Mouse (Mus musculus) regulatory T cell (primary cell): ENCODE measurements at regions not wholly inside any gene's neighbourhood (a gene's known extent, or its start where the extent isn't known, plus 50 kb on each side); places are given as distances from the start of the nearest gene placed in this dataset.

Source experiments
- in situ Hi-C: fragments of 300-600 bp; cut with MboI, MseI; formaldehyde crosslinking; loops from one replicate; pipeline ENCODE4 v1.15.1; 2025; ENCODE audit warnings: high pct_unique_total_duplicates

DNA sequence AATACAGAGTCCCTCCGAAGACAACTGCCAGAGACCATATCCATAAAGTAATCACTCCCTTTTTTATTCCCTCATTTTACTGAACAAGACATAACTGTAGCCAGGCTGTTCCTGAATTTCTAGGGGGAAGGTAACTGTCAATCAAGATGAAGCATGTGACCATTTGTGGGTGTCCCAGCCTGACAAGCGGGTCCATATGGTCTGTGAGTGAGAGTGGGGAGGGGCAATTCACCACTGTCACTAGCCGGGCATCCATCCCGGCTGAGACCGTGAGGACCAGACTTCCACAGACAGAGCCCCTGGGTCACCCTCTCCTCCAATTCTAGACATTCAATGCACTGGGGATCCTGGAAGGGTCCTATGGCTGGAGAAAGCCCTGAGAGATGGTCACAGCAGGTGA lies 54.6 kb downstream of the Gm11733 start:
- in situ Hi-C loops: no loop called here

DNA sequence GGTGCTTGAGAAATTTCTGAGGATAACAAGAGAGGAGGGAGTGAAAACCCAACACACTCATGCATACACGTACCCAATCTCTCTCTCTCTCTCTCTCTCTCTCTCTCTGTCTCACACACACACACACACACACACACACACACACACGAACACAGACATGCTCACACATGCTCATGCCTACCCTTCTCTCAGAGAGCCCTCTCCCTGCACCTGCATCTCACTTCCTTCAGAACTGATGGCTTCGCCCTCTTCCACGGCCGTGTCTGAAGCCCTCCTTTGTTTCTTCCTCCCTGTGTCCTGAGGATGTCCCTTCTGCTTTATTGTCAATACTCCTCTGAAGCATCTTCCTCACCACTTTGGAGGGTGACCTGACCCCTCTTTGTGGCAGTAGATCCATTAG lies 56.4 kb downstream of the Gm11733 start:
- in situ Hi-C loops: no loop called here

DNA sequence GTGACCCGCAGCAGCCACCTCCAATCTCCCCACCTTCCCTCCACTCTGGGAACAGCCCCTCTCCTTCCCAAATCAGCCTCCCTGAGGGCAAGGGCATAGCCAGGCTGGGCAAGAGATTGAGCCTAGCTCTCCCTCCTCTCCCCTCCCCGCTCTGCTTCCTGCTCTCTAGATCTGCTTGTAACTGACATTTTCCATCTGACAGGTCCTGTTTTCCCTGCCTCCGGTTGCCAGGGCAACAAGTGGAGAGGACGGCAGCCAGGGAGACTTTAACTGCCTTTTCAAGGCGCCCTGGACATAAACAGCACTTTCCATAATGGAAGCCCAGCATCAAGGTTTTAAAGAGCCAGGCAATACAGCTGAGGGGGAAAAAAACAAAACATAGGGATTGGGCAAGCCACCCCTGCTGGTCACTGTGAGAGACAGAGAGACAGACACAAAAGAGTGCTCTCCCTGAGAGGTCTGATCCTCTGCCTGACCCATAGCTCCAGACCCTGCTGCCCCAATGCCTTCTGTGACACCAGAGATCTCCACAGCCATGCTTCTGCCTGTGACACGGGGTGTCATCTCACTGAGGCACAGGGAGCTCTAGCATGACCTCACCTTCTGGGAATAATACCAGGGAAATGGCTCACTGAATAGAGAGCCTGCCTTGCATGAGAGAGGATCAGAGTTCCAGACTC lies 57.2 kb downstream of the Gm11733 start:
- in situ Hi-C loops: no loop called here

DNA sequence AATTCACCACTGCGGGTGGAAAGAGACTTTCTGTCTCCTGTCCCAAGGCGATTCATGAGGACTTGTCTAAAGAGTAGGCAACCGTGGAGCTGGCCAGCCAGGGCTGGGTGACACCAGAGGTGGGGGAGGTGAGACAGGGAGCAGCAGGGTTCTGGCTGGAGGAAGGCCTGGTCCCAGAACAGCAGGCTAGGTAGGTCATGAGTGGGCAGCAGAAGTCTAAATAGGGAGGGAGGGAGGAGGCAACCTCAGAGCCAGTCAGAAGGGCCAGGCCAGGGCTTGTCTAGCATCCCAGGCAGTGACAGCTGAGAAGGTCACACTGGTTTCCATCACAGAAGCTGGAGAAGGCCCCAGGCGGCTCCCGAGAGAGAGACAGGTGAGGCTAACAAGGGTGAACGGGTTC lies 59.0 kb downstream of the Gm11733 start:
- in situ Hi-C loops: no loop called here

DNA sequence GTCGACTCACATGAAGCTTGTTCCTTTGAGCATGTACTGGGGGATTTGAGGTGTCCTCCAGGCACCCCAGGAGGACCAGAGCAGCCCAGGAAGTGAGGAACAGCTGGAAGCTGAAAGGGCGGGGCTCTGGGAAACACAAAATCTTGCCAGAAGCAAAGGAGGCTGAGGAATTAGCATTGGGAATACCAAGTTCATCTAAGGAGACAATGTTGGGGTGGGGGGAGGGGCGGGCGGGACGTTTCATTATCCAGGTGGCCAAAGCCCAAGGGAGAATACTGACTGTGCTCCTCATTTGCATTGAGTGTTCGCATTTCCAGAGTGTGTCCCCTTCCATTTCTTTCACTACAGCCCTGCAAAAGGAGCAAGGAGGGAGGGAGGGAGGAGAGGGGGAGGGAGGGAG lies 60.3 kb downstream of the Gm11733 start:
- in situ Hi-C loops: no loop called here

DNA sequence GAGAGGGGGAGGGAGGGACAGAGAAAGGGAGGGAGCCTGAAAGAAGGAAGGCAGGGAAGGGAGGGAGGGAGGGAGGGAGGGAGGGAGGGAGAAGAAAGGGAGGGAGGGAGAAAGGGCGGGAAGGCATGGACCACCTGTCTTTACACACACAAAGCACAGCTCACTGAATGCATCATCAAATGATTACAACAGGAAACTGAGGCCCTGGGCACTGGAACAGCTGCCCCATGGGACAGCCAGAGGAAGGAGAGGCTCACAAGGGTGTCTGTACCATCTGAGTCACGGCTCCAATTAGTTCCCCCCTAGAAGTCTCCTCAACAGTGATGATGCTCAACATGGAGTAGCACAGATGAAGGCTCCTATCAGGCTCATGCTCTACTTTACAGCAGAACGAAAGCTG lies 60.8 kb downstream of the Gm11733 start:
- in situ Hi-C loops: no loop called here

DNA sequence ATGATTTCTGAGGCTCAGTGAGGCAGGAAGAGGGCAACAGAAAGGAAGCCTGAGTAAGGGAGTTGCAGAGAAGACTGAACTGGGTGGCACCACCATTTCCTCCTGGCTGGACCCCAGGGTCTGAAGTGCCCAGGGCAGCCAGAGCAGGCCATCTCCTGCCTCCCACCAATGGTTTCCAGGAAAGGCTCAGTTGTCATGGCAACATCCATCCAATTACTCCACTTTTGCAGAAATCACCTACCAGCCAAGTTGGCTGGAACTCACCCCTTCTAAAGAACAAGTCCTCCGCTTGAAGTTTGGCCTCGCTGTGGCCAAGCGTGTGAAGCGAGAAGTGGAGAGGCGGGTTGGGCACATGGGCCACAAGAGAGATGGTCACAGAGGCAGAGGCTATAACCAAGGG lies 67.8 kb downstream of the Gm11733 start:
- in situ Hi-C loops: loop anchor here (10.0 kb wide), 1 partner anchor 107 kb away; no protein-coding TSS in a partner anchor

DNA sequence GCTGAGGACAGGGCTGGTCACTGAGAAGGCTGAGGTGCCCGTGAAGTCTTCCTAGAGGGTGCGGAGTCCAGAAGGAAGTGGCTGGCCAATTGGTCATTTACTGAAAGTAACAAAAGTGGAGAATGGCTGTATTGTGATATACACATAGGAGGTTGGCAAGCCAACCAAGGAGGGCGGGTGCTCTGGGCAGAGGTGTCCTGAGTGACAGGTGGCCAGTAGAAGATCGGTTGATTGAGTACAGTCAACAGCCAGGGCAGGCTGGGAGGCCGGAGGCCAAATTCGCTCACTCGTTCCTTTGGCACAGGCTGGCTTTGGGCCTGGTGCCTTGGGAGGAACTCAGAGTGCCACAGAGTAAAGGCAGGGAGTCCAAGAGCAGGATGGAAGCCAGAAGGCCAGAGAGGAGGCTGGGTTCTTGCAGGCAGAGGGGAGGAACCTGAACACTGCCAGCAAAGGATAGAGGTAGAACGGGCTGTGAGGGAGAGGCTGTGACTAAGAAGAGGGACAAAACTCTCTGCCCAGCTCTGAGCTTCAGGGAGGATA lies 68.3 kb downstream of the Gm11733 start:
- in situ Hi-C loops: loop anchor here (10.0 kb wide), 1 partner anchor 108 kb away; no protein-coding TSS in a partner anchor

DNA sequence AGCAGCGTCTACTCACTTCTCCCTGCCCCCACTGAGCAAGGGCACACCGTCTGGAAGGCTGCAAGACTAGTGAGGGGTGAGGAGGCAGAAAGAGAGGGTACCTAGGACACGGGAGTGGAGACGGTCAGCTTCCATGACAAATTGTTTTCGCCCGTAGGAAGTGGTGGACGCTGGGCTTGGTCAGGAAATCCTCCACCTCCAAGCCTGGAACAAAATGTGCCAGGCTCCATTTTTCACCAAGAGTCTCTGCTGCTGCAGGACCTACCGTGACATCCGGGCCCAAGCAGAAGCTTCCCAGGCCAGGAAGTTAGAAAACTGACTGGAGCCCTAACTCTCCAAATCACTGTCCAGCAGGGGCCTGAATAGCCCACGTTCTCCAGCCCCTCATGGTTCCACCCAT lies 69.9 kb downstream of the Gm11733 start:
- in situ Hi-C loops: loop anchor here (10.0 kb wide), 1 partner anchor 109 kb away; no protein-coding TSS in a partner anchor

DNA sequence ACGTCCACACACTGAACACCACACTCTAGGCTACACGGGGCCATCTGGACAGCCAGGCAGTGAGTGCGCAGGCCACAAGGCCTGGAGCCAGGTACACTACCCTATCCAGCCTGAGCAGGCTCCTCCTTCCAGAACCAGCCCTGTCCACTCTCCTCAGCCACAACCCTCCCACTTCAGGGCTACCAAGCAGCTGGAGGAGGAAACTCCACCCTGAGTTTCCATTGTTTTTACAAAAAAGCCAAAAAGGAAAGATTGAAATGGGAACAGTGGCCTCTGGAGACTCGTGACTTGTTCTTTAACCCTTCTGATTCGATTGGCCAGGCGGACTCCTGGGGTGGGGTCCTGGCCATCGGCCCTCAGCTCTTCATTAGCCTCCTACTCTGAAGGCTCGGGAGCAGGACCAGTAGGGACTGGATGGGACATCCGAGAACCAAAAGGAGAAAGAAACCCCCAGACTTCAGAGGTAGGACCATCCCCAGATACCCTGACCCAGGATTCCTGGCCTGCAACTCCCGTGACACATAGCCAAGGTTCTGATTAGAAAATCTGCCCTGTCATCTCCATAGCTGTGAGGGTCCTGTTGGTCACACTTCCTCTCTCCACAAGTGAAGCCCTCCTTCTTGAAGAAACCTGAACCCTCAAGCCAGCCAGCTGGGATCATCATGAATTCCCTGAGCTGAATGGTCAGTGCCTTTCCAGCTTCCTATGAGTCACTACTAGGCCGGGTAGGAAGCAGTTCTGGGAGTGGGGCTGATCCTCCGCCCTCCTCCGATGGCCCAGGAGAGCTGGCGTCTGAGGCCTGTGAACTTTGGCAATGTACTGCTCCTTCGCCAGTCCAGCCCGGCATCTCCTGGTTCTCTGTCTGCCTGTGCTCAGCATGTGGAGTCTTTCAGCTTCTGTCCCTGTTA lies 73.6 kb downstream of the Gm11733 start:
- in situ Hi-C loops: loop anchor here (10.0 kb wide), 1 partner anchor 113 kb away; no protein-coding TSS in a partner anchor

DNA sequence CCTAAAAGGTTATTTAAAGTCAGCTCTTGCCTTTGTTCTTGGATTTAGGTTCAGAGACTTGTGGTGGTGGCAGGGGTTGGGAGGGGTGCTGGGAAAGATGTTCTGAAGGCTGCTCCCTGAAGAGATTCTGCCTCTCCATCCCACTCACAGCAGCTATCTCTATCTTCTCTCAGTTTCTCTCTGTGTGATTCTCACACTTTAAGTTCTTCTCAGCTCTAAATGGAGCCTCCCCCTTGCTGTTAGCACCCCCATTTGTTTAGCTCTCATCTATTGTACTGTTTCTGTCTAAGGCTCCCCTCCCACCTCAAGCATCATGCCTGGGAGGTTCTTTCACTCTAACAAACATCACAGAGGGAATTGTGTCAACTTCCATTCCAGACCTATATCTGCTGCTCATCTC lies 75.7 kb downstream of the Gm11733 start:
- in situ Hi-C loops: loop anchor here (10.0 kb wide), 1 partner anchor 115 kb away; no protein-coding TSS in a partner anchor

DNA sequence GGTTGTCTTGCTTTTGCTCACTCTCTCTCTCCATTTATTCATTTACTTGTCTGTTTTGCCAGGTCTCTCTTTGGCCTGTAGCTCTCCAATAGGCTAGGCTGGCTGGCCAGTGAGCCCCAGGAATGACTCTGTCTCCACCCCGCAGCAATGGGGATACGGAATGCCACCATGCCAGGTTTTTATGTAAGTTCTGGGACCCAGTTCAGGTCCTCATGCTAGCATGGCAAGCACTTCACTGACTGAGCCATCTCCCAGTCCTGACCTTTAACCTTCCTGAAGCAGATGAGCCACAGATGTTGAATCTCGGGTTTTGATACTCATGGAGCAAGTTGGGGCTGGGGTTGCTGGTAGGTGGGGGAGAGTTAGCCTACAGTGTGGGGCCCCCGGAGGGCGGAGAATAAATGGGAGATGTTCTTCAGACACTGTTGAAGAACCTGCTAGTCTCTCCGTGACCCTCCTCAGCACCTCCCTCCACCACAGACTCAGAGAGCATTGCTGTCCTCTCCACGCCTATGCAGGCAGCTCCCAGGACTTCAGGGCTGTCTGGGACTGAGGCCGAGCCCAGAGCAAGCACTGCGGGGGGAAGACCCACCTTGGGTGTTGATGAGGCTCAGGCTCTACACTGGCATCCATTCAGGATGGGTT lies 83.9 kb downstream of the Gm11733 start:
- in situ Hi-C loops: no loop called here

DNA sequence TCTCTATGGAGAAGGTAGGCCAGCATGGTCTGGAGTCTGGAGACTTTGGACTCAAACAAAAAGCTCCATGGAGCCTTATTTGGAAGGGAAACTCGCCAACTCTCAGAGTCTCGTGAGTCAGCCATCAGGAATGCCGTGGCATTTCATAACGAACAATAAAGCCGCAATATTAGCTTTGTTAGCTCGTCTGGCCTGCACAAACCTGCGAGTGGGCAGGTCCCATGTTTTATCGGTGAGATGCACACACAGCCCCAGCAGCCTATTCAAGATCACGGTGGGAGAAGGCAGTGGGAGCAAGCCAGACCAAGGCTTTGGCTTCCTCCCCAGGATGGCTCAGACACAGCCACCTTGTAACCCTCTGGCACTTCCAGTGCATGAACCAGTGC lies 84.4 kb downstream of the Gm11733 start:
- in situ Hi-C loops: no loop called here

DNA sequence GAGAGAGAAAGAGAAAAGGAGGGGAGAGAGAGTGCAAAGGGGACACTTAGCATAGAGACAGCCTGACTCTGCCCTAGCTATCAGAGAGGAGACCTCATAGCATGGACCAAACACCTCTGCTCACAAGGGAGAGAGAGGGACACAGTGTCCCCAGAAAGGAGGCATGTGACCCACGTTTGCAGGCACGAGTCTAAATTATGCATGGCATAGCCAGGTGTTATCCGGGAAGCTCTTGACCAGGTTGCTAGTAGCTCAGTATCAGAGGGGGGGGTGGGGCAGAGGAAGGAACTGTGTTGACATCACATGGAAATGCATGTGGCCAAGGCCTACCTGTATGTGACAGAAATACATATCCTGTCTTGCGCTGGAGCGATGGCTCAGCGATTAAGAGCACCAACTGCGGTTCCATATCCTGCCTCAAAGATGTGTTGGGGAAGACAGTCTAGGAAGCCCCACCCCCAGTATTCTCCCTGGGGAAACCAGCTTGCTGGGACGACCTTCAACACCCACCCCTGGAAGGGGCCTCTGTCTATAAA lies 84.5 kb upstream of the Tnrc6c start:
- in situ Hi-C loops: no loop called here

DNA sequence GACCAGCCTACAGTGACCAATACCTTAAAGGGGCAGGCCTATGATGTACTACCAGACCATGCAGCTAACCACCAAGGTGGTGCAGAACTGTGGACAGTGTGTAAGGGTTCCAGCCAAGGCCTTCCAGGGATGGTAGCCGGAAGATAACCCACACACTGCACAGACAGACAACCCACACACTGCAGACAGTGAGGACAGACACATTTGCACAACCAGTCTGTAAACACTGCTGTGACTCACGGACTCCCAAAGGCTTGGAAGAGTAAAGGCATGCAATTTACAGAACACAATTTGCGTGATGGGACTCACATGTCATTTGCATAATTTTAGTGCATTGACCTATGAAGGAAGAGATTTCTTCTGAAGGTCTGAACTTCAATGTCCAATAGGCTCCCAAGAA lies 82.2 kb upstream of the Tnrc6c start:
- in situ Hi-C loops: no loop called here

DNA sequence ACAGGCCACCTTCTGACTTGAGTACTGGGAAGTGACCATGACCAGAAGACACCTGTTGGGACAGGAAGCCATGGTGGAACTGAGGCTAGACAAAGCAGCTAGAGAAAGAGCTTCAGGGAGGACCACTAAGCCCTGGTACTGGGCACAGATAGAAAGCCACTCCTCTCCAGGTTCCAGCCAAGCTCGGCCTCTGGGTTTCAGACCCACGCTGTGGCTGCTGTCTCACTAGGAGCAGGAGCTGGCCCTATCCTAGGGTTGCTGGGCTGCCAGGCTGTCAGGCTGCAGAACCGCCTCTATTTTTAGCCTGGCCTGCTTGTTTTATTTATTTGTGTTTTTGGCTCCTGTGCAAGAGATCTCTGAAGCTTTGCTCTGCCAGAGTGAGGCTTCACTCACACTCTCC lies 79.4 kb upstream of the Tnrc6c start:
- in situ Hi-C loops: no loop called here

DNA sequence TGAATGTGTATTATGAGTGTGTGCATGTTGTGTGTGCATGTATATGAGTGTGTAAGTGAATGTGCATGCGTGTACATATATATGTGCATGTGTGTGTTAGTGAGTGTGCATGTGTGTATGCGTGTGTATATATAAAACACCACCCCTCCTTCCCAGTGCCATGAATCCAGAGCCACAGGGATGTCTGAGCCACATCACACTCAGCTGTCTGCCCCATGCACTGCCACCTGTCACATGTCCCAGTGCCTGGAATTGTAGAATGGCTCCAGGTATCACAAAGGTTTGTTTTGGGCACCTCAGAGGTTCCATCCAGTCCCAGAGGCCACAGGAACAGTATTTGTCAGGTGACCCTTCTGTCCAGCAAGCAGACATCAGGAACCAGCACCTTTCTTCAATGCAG lies 75.0 kb upstream of the Tnrc6c start:
- in situ Hi-C loops: no loop called here

DNA sequence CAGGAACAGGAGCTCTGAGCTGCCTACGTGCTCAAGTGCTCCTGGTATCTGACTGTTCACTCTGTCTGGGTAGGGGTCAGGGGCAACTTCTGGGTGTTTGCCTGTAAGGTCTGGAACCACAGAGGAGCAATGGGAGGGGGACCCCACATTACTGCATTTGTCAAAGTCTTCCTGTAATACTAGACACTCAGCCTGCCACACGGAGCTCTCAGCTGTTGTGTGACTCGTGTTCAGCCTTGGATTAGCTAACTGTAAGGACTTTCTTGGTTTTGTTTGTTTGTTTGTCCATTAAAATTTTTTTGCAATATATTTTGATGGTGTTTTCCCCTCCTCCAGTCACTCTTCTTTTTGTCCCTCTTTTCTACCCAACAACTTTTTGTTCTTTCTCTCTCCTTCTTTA lies 74.4 kb upstream of the Tnrc6c start:
- in situ Hi-C loops: loop anchor here (10.0 kb wide), 1 partner anchor 465 kb away; no protein-coding TSS in a partner anchor

DNA sequence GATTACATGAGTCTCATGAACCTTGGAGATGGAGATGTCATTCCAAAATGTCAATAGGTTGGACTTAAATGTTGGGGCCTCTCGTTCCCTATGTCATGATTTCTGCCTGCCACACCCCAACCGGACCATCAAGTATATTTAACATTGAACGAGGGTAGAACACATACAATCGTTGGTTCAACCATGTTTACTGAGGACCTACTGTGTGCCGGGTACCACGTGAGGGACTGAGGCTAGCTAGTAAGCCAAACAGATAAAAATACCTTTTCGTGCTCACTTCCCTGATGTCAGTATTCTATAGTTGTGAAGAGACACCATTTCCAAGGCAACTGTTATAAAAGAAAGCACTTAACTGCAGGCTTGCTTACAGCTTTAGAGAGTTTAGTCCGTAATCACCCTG lies 70.6 kb upstream of the Tnrc6c start:
- in situ Hi-C loops: loop anchor here (10.0 kb wide), 1 partner anchor 461 kb away; no protein-coding TSS in a partner anchor

DNA sequence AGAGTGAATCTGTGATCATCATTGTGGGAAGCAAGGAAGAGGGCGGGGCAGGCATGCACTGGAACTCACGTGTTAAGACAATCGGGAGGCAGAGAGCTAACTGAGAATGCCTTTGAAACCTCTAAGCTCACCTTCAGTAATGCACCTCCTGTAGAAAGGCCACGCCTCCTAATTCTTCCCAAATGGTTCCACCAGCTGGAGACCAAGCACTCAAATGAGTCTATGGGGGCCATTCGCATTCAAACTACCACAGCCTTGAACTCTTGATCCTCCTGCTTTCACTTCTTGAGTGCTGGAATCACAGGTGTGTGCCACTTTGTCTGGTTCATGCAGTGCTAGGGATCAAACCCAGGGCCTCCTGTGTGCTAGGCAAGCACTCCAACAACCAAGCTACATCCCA lies 68.5 kb upstream of the Tnrc6c start:
- in situ Hi-C loops: loop anchor here (10.0 kb wide), 1 partner anchor 459 kb away; no protein-coding TSS in a partner anchor

DNA sequence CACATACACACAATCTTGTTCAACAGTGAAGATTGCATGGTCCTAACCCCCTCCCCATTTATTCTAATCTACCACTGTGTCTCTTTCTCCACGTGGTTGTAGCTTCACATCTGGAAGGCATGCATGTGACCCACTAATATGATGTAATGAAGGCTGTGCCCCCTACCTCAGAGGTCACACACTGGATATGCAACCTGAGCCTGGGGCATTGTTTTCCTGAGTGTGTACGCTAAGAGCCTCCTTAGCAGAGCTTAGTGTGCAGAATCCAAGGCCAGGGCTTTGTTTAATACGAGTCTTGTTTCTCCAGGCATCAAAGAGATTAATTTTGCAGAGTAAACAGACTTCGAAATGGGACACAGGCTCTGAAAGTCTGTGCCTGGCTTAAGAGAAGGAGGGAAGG lies 68.0 kb upstream of the Tnrc6c start:
- in situ Hi-C loops: loop anchor here (10.0 kb wide), 1 partner anchor 459 kb away; no protein-coding TSS in a partner anchor
